In genomic region chr10:81426081-81426671, GRCm38 (mm10) we compare ENCODE assay signal across 8 mouse cellular contexts. TPM values are rescaled to one million over a fixed set of nuclear protein-coding genes. Genes with fewer than 3 reads are reported as not detected.
DNase-seq lines count a peak whose midpoint lies in the region; ATAC-seq and TF ChIP-seq lines count a peak whose summit lies in the region.

No protein-coding gene starts in this region.

- TF ChIP-seq POLR2A in thymus, adult 2 months (IDR thresholded peaks at IDR 0.05; ENCODE audit: control insufficient read depth, extremely low read depth, insufficient read depth, low read length, poor library complexity) = no peak
- TF ChIP-seq POLR2A in liver, adult 2 months (IDR thresholded peaks at IDR 0.05; ENCODE audit: extremely low read depth, insufficient read depth, low read length) = no peak

- no peak for ATAC-seq in neural tube, embryonic 14.5 days (ENCODE audit: low read depth)

- peak overlapping the region; percentile 63 for H3K4me2 ChIP-seq in neural tube, embryonic 14.5 days (ENCODE audit: low read depth, low read length)

- peaks cover 25% of the 10 kb centered on the region for H3K4me1 ChIP-seq in thymus, adult 2 months (replicated peaks; ENCODE audit: control insufficient read depth, insufficient read depth, low read length)
- H3K4me1 ChIP-seq in liver, adult 2 months (ENCODE audit: control insufficient read depth, insufficient read depth, low read length) = peaks cover 33% of the 10 kb centered on the region
- H3K4me1 ChIP-seq in neural tube, embryonic 14.5 days (ENCODE audit: control insufficient read depth, insufficient read depth, low read length) = peaks cover 28% of the 10 kb centered on the region

- no peaks in the 10 kb centered on the region for H3K36me3 ChIP-seq in thymus, adult 2 months (ENCODE audit: control insufficient read depth, insufficient read depth, low read length)
- H3K36me3 ChIP-seq in liver, adult 2 months (ENCODE audit: control insufficient read depth, insufficient read depth, low read length) = no peaks in the 10 kb centered on the region
- no peaks in the 10 kb centered on the region for H3K36me3 ChIP-seq in neural tube, embryonic 14.5 days (ENCODE audit: control insufficient read depth, insufficient read depth, low read length)

- peaks cover 3% of the 10 kb centered on the region; the same call in 1 of the 2 replicates for H3K27me3 ChIP-seq in thymus, adult 2 months (ENCODE audit: control insufficient read depth, insufficient read depth, low read length)
- H3K27me3 ChIP-seq in liver, adult 2 months (ENCODE audit: control insufficient read depth, insufficient read depth, low read length) = no peaks in the 10 kb centered on the region
- peaks cover 3% of the 10 kb centered on the region; the same call in 1 of the 2 replicates for H3K27me3 ChIP-seq in neural tube, embryonic 14.5 days (ENCODE audit: control insufficient read depth, insufficient read depth, low read length)

- no peaks in the 10 kb centered on the region for H3K9me3 ChIP-seq in neural tube, embryonic 14.5 days (ENCODE audit: control insufficient read depth, low read length)

- H3K9ac ChIP-seq in liver, adult 2 months (ENCODE audit: low read depth, low read length) = peak overlapping the region; percentile 86
- H3K9ac ChIP-seq in neural tube, embryonic 14.5 days (replicated peaks; ENCODE audit: low read depth, low read length) = peak overlapping the region; percentile 50

- H3K4me3 ChIP-seq in thymus, adult 2 months (ENCODE audit: control insufficient read depth, insufficient read depth, low read length) = peak overlapping the region; percentile 23; the same call in 1 of the 2 replicates
- peak overlapping the region; percentile 84 for H3K4me3 ChIP-seq in liver, adult 2 months (ENCODE audit: insufficient read depth, low read depth, low read length)
- H3K4me3 ChIP-seq in neural tube, embryonic 14.5 days (ENCODE audit: low read depth, low read length) = peak overlapping the region; percentile 31

- H3K79me2 ChIP-seq in liver, adult 2 months (ENCODE audit: control insufficient read depth, insufficient read depth, low read length) = peaks cover 48% of the 10 kb centered on the region

- DNase-seq in thymus, adult 2 months = peak; percentile 1
- DNase-seq in thymus, postnatal 10 days (ENCODE audit: low spot score in 2 of 2) = no peak
- DNase-seq in cerebellum, postnatal 10 days = peak; percentile 82 to 84
- peak; percentile 27 to 58 for DNase-seq in gastrocnemius, postnatal 4 days (ENCODE audit: low spot score in 2 of 2)
- DNase-seq in kidney, adult 11 months = peak; percentile 42
- DNase-seq in liver, adult 2 months (ENCODE audit: extremely low read depth, low read depth, low spot score) = peak; percentile 37
- DNase-seq in retina, postnatal 1 day = no peak

- no peak for TF ChIP-seq CTCF in thymus, adult 2 months (IDR thresholded peaks at IDR 0.05; ENCODE audit: borderline replicate concordance, control insufficient read depth, extremely low read depth, insufficient read depth, low read length, poor library complexity)
- no peak for TF ChIP-seq CTCF in liver, adult 2 months (IDR thresholded peaks at IDR 0.05; ENCODE audit: low read depth, low read length)

- H3K27ac ChIP-seq in thymus, adult 2 months (ENCODE audit: control insufficient read depth, insufficient read depth, low read length) = no peak overlapping the region
- peak overlapping the region; percentile 98 for H3K27ac ChIP-seq in liver, adult 2 months (replicated peaks; ENCODE audit: insufficient read depth, low read depth, low read length)
- H3K27ac ChIP-seq in neural tube, embryonic 14.5 days (ENCODE audit: low read depth, low read length) = no peak overlapping the region

- WGBS in thymus, adult 2 months = 4% methylated on average over 31 of the region's 33 CpGs
- WGBS in liver, adult 2 months = 0% methylated on average over 25 of the region's 33 CpGs
- under 1% methylated on average over 22 of the region's 33 CpGs for WGBS in neural tube, embryonic 14.5 days

RNA-seq across cellular contexts. Expression of gene Nfic, which starts 29.3 kb away (rescaled TPM):
- polyA plus RNA-seq in thymus, adult 2 months (2012; rRNA removed) = 26.3 and 26.7 TPM in 2 replicates
- total RNA-seq in gastrocnemius, postnatal 4 days (2021) = 100 to 1,000 TPM; 274 to 335 TPM
- 7.4 and 16.4 TPM in 2 replicates for total RNA-seq in liver, adult 2 months (2014; rRNA removed)
- polyA plus RNA-seq in liver, adult 2 months (2012; rRNA removed) = 32.8 and 56.4 TPM in 2 replicates
- polyA plus RNA-seq in neural tube, embryonic 14.5 days (2014; fragmentation: Nextera tagmentation; extraction: Ambion mirVana) = 21.9 and 25.0 TPM in 2 replicates

RNA-seq across cellular contexts. Expression of gene Smim24, which starts 33.3 kb away (rescaled TPM):
- polyA plus RNA-seq in thymus, adult 2 months (2012; rRNA removed) = 49.7 and 51.1 TPM in 2 replicates
- under 1 TPM; 0.91 to 0.98 TPM for total RNA-seq in gastrocnemius, postnatal 4 days (2021)
- total RNA-seq in liver, adult 2 months (2014; rRNA removed) = 1.3 and 1.5 TPM in 2 replicates
- polyA plus RNA-seq in liver, adult 2 months (2012; rRNA removed) = 2.3 and 4.1 TPM in 2 replicates
- polyA plus RNA-seq in neural tube, embryonic 14.5 days (2014; fragmentation: Nextera tagmentation; extraction: Ambion mirVana) = 1.3 and 2.0 TPM in 2 replicates

RNA-seq across cellular contexts. Expression of gene Gm48552, which starts 37.4 kb away (rescaled TPM):
- polyA plus RNA-seq in thymus, adult 2 months (2012; rRNA removed) = 7.5 and 8.4 TPM in 2 replicates
- 1 to 10 TPM; 1.3 to 2.0 TPM for total RNA-seq in gastrocnemius, postnatal 4 days (2021)
- 0.40 TPM in 1 of 2 replicates, not detected in the other for total RNA-seq in liver, adult 2 months (2014; rRNA removed)
- 0.26 and 1.4 TPM in 2 replicates for polyA plus RNA-seq in liver, adult 2 months (2012; rRNA removed)
- 2.0 and 4.4 TPM in 2 replicates for polyA plus RNA-seq in neural tube, embryonic 14.5 days (2014; fragmentation: Nextera tagmentation; extraction: Ambion mirVana)

RNA-seq across cellular contexts. Expression of gene Gm48551, which starts 41.9 kb away (rescaled TPM):
- 4.1 and 5.3 TPM in 2 replicates for polyA plus RNA-seq in thymus, adult 2 months (2012; rRNA removed)
- total RNA-seq in gastrocnemius, postnatal 4 days (2021) = 1 to 10 TPM in 1 of 2 experiments, under 1 TPM in 1; 0.70 to 1.5 TPM
- total RNA-seq in liver, adult 2 months (2014; rRNA removed) = 2.4 TPM in 1 of 2 replicates, not detected in the other
- 0.32 and 0.44 TPM in 2 replicates for polyA plus RNA-seq in liver, adult 2 months (2012; rRNA removed)
- polyA plus RNA-seq in neural tube, embryonic 14.5 days (2014; fragmentation: Nextera tagmentation; extraction: Ambion mirVana) = 4.3 and 6.3 TPM in 2 replicates

RNA-seq across cellular contexts. Expression of gene Dohh, which starts 41.9 kb away (rescaled TPM):
- polyA plus RNA-seq in thymus, adult 2 months (2012; rRNA removed) = 119 and 123 TPM in 2 replicates
- 10 to 100 TPM; 48.1 to 48.5 TPM for total RNA-seq in gastrocnemius, postnatal 4 days (2021)
- total RNA-seq in liver, adult 2 months (2014; rRNA removed) = 39.7 and 53.8 TPM in 2 replicates
- 42.6 and 49.7 TPM in 2 replicates for polyA plus RNA-seq in liver, adult 2 months (2012; rRNA removed)
- polyA plus RNA-seq in neural tube, embryonic 14.5 days (2014; fragmentation: Nextera tagmentation; extraction: Ambion mirVana) = 61.0 and 68.0 TPM in 2 replicates

Comparison
In these comparisons a context has a peak if more than half of its experiments do, and no peak if none do; other contexts are left out.
1. DNase-seq: peak in thymus, adult 2 months (single experiment), cerebellum, postnatal 10 days (2 of 2), gastrocnemius, postnatal 4 days (2 of 2), kidney, adult 11 months (single experiment) and liver, adult 2 months (single experiment); none in thymus, postnatal 10 days (0 of 2) and retina, postnatal 1 day (single experiment).
2. H3K4me3 ChIP-seq: peak in every context shown above with its lines; median percentile 84 in liver, adult 2 months; 31 in neural tube, embryonic 14.5 days; 23 in thymus, adult 2 months.